Mouse (Mus musculus): ENCODE results near the gene Mapk8ip2.

- TF ChIP-seq POLR2A (IDR thresholded peaks at IDR 0.05; ENCODE audit: extremely low read depth, insufficient read depth, low read length) (no peak), CTCF (IDR thresholded peaks at IDR 0.05; ENCODE audit: extremely low read depth, insufficient read depth, low read length) (no peak)
Observed at GRCm38 (mm10) chr15:89504838-89505237, 51.1 kb downstream of the Mapk8ip2 start.
